Mouse (Mus musculus): ENCODE results near the gene Ap1g2. TPM values are rescaled to one million over a fixed set of nuclear protein-coding genes. Genes with fewer than 3 reads are reported as not detected.

Gene Ap1g2
- total and polyA plus RNA-seq, 3 experiments, result 12.6 to 47.9 TPM; not detected in 1

GRCm38 (mm10) chr14:55091209-55091865, 15.1 kb downstream of the Ap1g2 start:
- H3K79me2 ChIP-seq (ENCODE audit: control insufficient read depth, insufficient read depth, low read length, poor library complexity), result peaks cover 7% of the 10 kb centered on the region
- peaks cover 0 to 4% of the 10 kb centered on the region in 2 experiments; a peak in 1 of 4 replicates for H3K36me3 ChIP-seq (ENCODE audit: control insufficient read depth in 1 of 2, insufficient read depth in 2 of 2, low read length in 2 of 2)
- H3K27ac ChIP-seq (ENCODE audit: control insufficient read depth, low read depth, low read length), result peak overlapping the region; percentile 31; the same call in 1 of the 2 replicates
- TF ChIP-seq TCF12 (IDR thresholded peaks at IDR 0.05; ENCODE audit: low read depth, low read length) (no peak), POLR2A (IDR thresholded peaks at IDR 0.05; ENCODE audit: control insufficient read depth in 1 of 2, insufficient read depth in 1 of 2, low read depth in 1 of 2, low read length in 2 of 2, poor library complexity in 1 of 2) (0 out of 4 replicates have a peak, but pooled peaks of 1 of the 2 experiments have one; percentile 23)
- H3K9me3 ChIP-seq (replicated peaks; ENCODE audit: insufficient read depth, low read length), result no peaks in the 10 kb centered on the region
- DNase-seq (ENCODE audit: low read depth, low spot score), result no peak
- H3K4me3 ChIP-seq (ENCODE audit: control insufficient read depth in 1 of 2, insufficient read depth in 1 of 2, low read depth in 2 of 2, low read length in 2 of 2), result peak overlapping the region; percentile 92 to 99
- H3K9ac ChIP-seq (ENCODE audit: control insufficient read depth, low read depth, low read length, poor library complexity, severe bottlenecking), result peak overlapping the region; percentile 69
- H3K27me3 ChIP-seq (ENCODE audit: control insufficient read depth in 1 of 2, insufficient read depth in 2 of 2, low read length in 2 of 2), result no peaks in the 10 kb centered on the region
- H3K4me1 ChIP-seq (ENCODE audit: control insufficient read depth in 1 of 2, insufficient read depth in 2 of 2, low read length in 2 of 2), result peaks cover 0 to 12% of the 10 kb centered on the region in 2 experiments; a peak in 3 of 4 replicates

GRCm38 (mm10) chr14:55089199-55089947, 17.0 kb downstream of the Ap1g2 start:
- H3K4me3 ChIP-seq (ENCODE audit: control insufficient read depth in 1 of 2, insufficient read depth in 1 of 2, low read depth in 2 of 2, low read length in 2 of 2), result no peak overlapping the region
- H3K4me1 ChIP-seq (ENCODE audit: control insufficient read depth in 1 of 2, insufficient read depth in 2 of 2, low read length in 2 of 2), result peaks cover 0 to 5% of the 10 kb centered on the region in 2 experiments; a peak in 2 of 4 replicates
- no peak for DNase-seq (ENCODE audit: low read depth, low spot score)
- H3K36me3 ChIP-seq (ENCODE audit: control insufficient read depth in 1 of 2, insufficient read depth in 2 of 2, low read length in 2 of 2), result peaks cover 0 to 4% of the 10 kb centered on the region in 2 experiments; a peak in 1 of 4 replicates
- no peak for TF ChIP-seq JUND (IDR thresholded peaks at IDR 0.05; ENCODE audit: low read depth, low read length)
- TF ChIP-seq MYB (IDR thresholded peaks at IDR 0.05; ENCODE audit: low read depth, low read length), result no peak
- TF ChIP-seq POLR2AphosphoS5 (IDR thresholded peaks at IDR 0.05; ENCODE audit: borderline replicate concordance, low read depth, low read length), result no peak
- no peak for TF ChIP-seq TCF12 (IDR thresholded peaks at IDR 0.05; ENCODE audit: low read depth, low read length)
- TF ChIP-seq MAX (IDR thresholded peaks at IDR 0.05; ENCODE audit: low read length), result no peak
- no peak for TF ChIP-seq ZNF384 (IDR thresholded peaks at IDR 0.05; ENCODE audit: low read depth, low read length)
- no peak for TF ChIP-seq SIN3A (IDR thresholded peaks at IDR 0.05; ENCODE audit: low read length)
- no peak for TF ChIP-seq MXI1 (IDR thresholded peaks at IDR 0.05; ENCODE audit: low read depth, low read length)
- no peaks in the 10 kb centered on the region for H3K9me3 ChIP-seq (replicated peaks; ENCODE audit: insufficient read depth, low read length)
- no peaks in the 10 kb centered on the region for H3K27me3 ChIP-seq (ENCODE audit: control insufficient read depth in 1 of 2, insufficient read depth in 2 of 2, low read length in 2 of 2)
- H3K27ac ChIP-seq (ENCODE audit: control insufficient read depth, low read depth, low read length), result no peak overlapping the region
- no peak overlapping the region for H3K9ac ChIP-seq (ENCODE audit: control insufficient read depth, low read depth, low read length, poor library complexity, severe bottlenecking)
- H3K79me2 ChIP-seq (ENCODE audit: control insufficient read depth, insufficient read depth, low read length, poor library complexity), result no peaks in the 10 kb centered on the region; the same call in 1 of the 2 replicates

GRCm38 (mm10) chr14:55086009-55086514, 20.3 kb downstream of the Ap1g2 start:
- H3K27ac ChIP-seq (ENCODE audit: control insufficient read depth, low read depth, low read length), result no peak overlapping the region
- peaks cover 0 to 4% of the 10 kb centered on the region in 2 experiments; a peak in 2 of 4 replicates for H3K4me1 ChIP-seq (ENCODE audit: control insufficient read depth in 1 of 2, insufficient read depth in 2 of 2, low read length in 2 of 2)
- H3K9ac ChIP-seq (ENCODE audit: control insufficient read depth, low read depth, low read length, poor library complexity, severe bottlenecking), result no peak overlapping the region

More at GRCm38 (mm10) chr14:55086009-55086514, 20.3 kb downstream of the Ap1g2 start:
- H3K36me3 ChIP-seq (ENCODE audit: control insufficient read depth in 1 of 2, insufficient read depth in 2 of 2, low read length in 2 of 2), result 0 out of 4 replicates have a peak, but pooled peaks cover 0 to 4% of the 10 kb centered on the region in 2 experiments
- TF ChIP-seq USF1 (IDR thresholded peaks at IDR 0.05; ENCODE audit: low read depth, low read length), result no peak
- H3K4me3 ChIP-seq (ENCODE audit: control insufficient read depth in 1 of 2, insufficient read depth in 1 of 2, low read depth in 2 of 2, low read length in 2 of 2), result no peak overlapping the region
- H3K79me2 ChIP-seq (ENCODE audit: control insufficient read depth, insufficient read depth, low read length, poor library complexity), result no peaks in the 10 kb centered on the region
- no peaks in the 10 kb centered on the region for H3K27me3 ChIP-seq (ENCODE audit: control insufficient read depth in 1 of 2, insufficient read depth in 2 of 2, low read length in 2 of 2)
- no peaks in the 10 kb centered on the region for H3K9me3 ChIP-seq (replicated peaks; ENCODE audit: insufficient read depth, low read length)
- no peak for DNase-seq (ENCODE audit: low read depth, low spot score)
